11 mouse cellular contexts compared by ENCODE assay signal in the genomic region with DNA sequence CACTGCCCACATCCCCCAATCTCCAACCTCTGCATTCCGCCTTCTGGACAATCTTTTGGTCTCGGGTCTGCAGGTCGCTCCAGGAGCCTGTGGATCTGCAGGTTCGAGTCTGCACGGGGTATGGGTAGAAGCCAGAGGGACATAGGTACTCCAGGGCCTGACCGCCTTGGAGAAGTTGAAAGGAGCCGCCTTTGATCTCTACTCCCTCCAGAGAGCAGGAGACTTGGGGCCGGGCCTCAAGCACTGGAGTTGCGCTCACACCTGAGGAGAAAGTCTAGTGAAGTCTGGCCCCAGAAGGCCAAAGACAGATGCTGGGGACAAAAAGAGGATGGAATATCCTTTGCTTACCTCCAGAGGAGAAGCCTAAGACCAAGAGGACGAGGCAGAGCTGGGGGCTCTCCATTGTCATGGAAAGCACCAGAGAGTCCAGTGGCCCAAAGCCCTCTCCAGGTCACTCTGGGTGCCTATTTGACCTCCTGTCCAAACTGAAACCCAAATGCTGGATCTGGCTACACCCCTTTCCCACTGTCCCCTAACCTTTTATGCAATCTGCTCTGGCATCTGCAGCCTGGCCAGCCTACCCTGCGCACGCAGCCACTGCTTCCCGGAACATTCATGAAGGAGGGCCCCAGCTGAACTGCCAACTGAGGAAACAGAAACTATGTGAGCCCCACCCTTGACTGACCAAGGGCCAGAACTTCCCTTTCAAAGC. TPM values are rescaled to one million over a fixed set of nuclear protein-coding genes. Genes with fewer than 3 reads are reported as not detected.
DNase-seq lines count a peak whose midpoint lies in the region; ATAC-seq and TF ChIP-seq lines count a peak whose summit lies in the region.
"Had no signal": no experiment of that assay in that cellular context is flagged by ENCODE, and none has a peak within 500 bp of the region (broad histone marks: within the 10 kb centered on the region; RNA-seq: fewer than 3 reads in every experiment).

No protein-coding gene starts in this region.

- no peaks in the 10 kb centered on the region for H3K9me3 ChIP-seq in midbrain, embryonic 11.5 days (ENCODE audit: control insufficient read depth, low read length)
- H3K9me3 ChIP-seq in midbrain, embryonic 10.5 days (replicated peaks) = no peaks in the 10 kb centered on the region
- H3K9me3 ChIP-seq in liver, embryonic 11.5 days (ENCODE audit: control insufficient read depth, low read length) = no peaks in the 10 kb centered on the region
- no peaks in the 10 kb centered on the region for H3K9me3 ChIP-seq in stomach, embryonic 16.5 days (replicated peaks; ENCODE audit: control insufficient read depth, low read length)
- H3K9me3 ChIP-seq in midbrain, postnatal 0 days (ENCODE audit: low read length) = no peaks in the 10 kb centered on the region
- H3K9me3 ChIP-seq: hindbrain, embryonic 12.5 days had no signal

- no peak overlapping the region for H3K27ac ChIP-seq in midbrain, embryonic 11.5 days (ENCODE audit: low read depth, low read length)
- no peak overlapping the region for H3K27ac ChIP-seq in midbrain, embryonic 10.5 days (replicated peaks)
- 0 out of 2 replicates have a peak overlapping the region, but pooled peaks have one; percentile 47 for H3K27ac ChIP-seq in liver, embryonic 11.5 days (ENCODE audit: low read depth, low read length)
- peak overlapping the region; percentile 43; the same call in 1 of the 2 replicates for H3K27ac ChIP-seq in stomach, embryonic 16.5 days (ENCODE audit: low read length)
- H3K27ac ChIP-seq in midbrain, postnatal 0 days (ENCODE audit: low read depth, low read length) = no peak overlapping the region
- H3K27ac ChIP-seq: heart, adult 2 months; hindbrain, embryonic 12.5 days had no signal

- no peaks in the 10 kb centered on the region for H3K36me3 ChIP-seq in midbrain, embryonic 11.5 days (ENCODE audit: control insufficient read depth, insufficient read depth, low read length)
- H3K36me3 ChIP-seq in midbrain, embryonic 10.5 days = peaks cover 13% of the 10 kb centered on the region
- peaks cover 3% of the 10 kb centered on the region for H3K36me3 ChIP-seq in liver, embryonic 11.5 days (ENCODE audit: control insufficient read depth, insufficient read depth, low read length)
- H3K36me3 ChIP-seq in stomach, embryonic 16.5 days (ENCODE audit: control insufficient read depth, insufficient read depth, low read length) = peaks cover 4% of the 10 kb centered on the region; the same call in 1 of the 2 replicates
- no peaks in the 10 kb centered on the region for H3K36me3 ChIP-seq in midbrain, postnatal 0 days (ENCODE audit: insufficient read depth, low read length)

- no peaks in the 10 kb centered on the region for H3K27me3 ChIP-seq in midbrain, embryonic 11.5 days (ENCODE audit: control insufficient read depth, insufficient read depth, low read length)
- no peaks in the 10 kb centered on the region for H3K27me3 ChIP-seq in midbrain, embryonic 10.5 days (ENCODE audit: low read depth, poor library complexity, severe bottlenecking)
- H3K27me3 ChIP-seq in liver, embryonic 11.5 days (replicated peaks; ENCODE audit: control insufficient read depth, insufficient read depth, low read length) = no peaks in the 10 kb centered on the region
- no peaks in the 10 kb centered on the region for H3K27me3 ChIP-seq in stomach, embryonic 16.5 days (ENCODE audit: control insufficient read depth, insufficient read depth, low read length)
- no peaks in the 10 kb centered on the region for H3K27me3 ChIP-seq in midbrain, postnatal 0 days (ENCODE audit: insufficient read depth, low read length)
- H3K27me3 ChIP-seq: hindbrain, embryonic 12.5 days had no signal

- H3K4me1 ChIP-seq in midbrain, embryonic 11.5 days (ENCODE audit: control insufficient read depth, insufficient read depth, low read length) = no peaks in the 10 kb centered on the region
- peaks cover 5% of the 10 kb centered on the region for H3K4me1 ChIP-seq in midbrain, embryonic 10.5 days
- no peaks in the 10 kb centered on the region for H3K4me1 ChIP-seq in liver, embryonic 11.5 days (replicated peaks; ENCODE audit: control insufficient read depth, insufficient read depth, low read length)
- 0 out of 2 replicates have a peak, but pooled peaks cover 7% of the 10 kb centered on the region for H3K4me1 ChIP-seq in stomach, embryonic 16.5 days (ENCODE audit: control insufficient read depth, insufficient read depth, low read length)
- no peaks in the 10 kb centered on the region for H3K4me1 ChIP-seq in midbrain, postnatal 0 days (ENCODE audit: insufficient read depth, low read length)
- H3K4me1 ChIP-seq: hindbrain, embryonic 12.5 days had no signal

- TF ChIP-seq CTCF in midbrain, postnatal 0 days (IDR thresholded peaks at IDR 0.05) = no peak

- no peak overlapping the region for H3K4me3 ChIP-seq in midbrain, embryonic 11.5 days (ENCODE audit: low read depth, low read length)
- no peak overlapping the region for H3K4me3 ChIP-seq in midbrain, embryonic 10.5 days
- H3K4me3 ChIP-seq in liver, embryonic 11.5 days (ENCODE audit: low read depth, low read length) = peak overlapping the region; percentile 25
- H3K4me3 ChIP-seq in stomach, embryonic 16.5 days (replicated peaks; ENCODE audit: low read length) = no peak overlapping the region
- no peak overlapping the region for H3K4me3 ChIP-seq in midbrain, postnatal 0 days (ENCODE audit: low read depth, low read length)
- H3K4me3 ChIP-seq: heart, adult 2 months; hindbrain, embryonic 12.5 days had no signal

- no peak overlapping the region for H3K4me2 ChIP-seq in midbrain, embryonic 11.5 days
- peak overlapping the region; percentile 48 for H3K4me2 ChIP-seq in liver, embryonic 11.5 days
- peak overlapping the region; percentile 22 for H3K4me2 ChIP-seq in stomach, embryonic 16.5 days (ENCODE audit: low read depth, low read length)
- no peak overlapping the region for H3K4me2 ChIP-seq in midbrain, postnatal 0 days (ENCODE audit: low read depth, low read length, poor library complexity, severe bottlenecking)
- H3K4me2 ChIP-seq: hindbrain, embryonic 12.5 days had no signal

- peak; percentile 77 for DNase-seq in midbrain, embryonic 11.5 days (ENCODE audit: low spot score, missing footprints)
- DNase-seq in midbrain, embryonic 10.5 days (ENCODE audit: low spot score) = no peak
- peak; percentile 88 for DNase-seq in kidney, adult 9 months
- DNase-seq in liver, embryonic 11.5 days (ENCODE audit: low spot score) = no peak
- DNase-seq in cerebellum, postnatal 25 days = no peak
- no peak for DNase-seq in midbrain, postnatal 0 days (ENCODE audit: low spot score)

- no peak for ATAC-seq in midbrain, embryonic 11.5 days (ENCODE audit: low FRiP score)
- peak; percentile 53 for ATAC-seq in liver, embryonic 11.5 days (replicated peaks; ENCODE audit: low FRiP score)
- peak; percentile 51; the same call in 1 of the 2 replicates for ATAC-seq in stomach, embryonic 16.5 days (ENCODE audit: insufficient read depth, low FRiP score)
- no peak for ATAC-seq in midbrain, postnatal 0 days (ENCODE audit: low FRiP score)
- ATAC-seq: forebrain, embryonic 14.5 days had no signal

- WGBS in midbrain, embryonic 11.5 days = 74% methylated on average over 13 of the region's 13 CpGs
- WGBS in midbrain, embryonic 10.5 days = 72% methylated on average over 13 of the region's 13 CpGs
- WGBS in liver, embryonic 11.5 days = 62% methylated on average over 13 of the region's 13 CpGs
- WGBS in stomach, embryonic 16.5 days = 57% methylated on average over 13 of the region's 13 CpGs
- WGBS in midbrain, postnatal 0 days = 74% methylated on average over 13 of the region's 13 CpGs

- H3K9ac ChIP-seq in midbrain, embryonic 11.5 days (ENCODE audit: low read length) = no peak overlapping the region
- 0 out of 2 replicates have a peak overlapping the region, but pooled peaks have one; percentile 4 for H3K9ac ChIP-seq in liver, embryonic 11.5 days (ENCODE audit: low read depth, low read length)
- peak overlapping the region; percentile 38; the same call in 1 of the 2 replicates for H3K9ac ChIP-seq in stomach, embryonic 16.5 days (ENCODE audit: low read length)
- H3K9ac ChIP-seq in midbrain, postnatal 0 days (replicated peaks; ENCODE audit: low read length, poor library complexity, severe bottlenecking) = no peak overlapping the region

RNA-seq across cellular contexts. Expression of a gene that starts 0.5 kb away (rescaled TPM):
- 1.6 and 1.9 TPM in 2 replicates for polyA plus RNA-seq in midbrain, embryonic 11.5 days (2014; fragmentation: Nextera tagmentation; extraction: Ambion mirVana)
- polyA plus RNA-seq in midbrain, embryonic 10.5 days (2016; fragmentation: Nextera tagmentation; extraction: Ambion mirVana) = 1.8 and 2.8 TPM in 2 replicates
- 67.6 and 74.9 TPM in 2 replicates for polyA plus RNA-seq in liver, embryonic 11.5 days (2014; fragmentation: Nextera tagmentation; extraction: Ambion mirVana)
- polyA plus RNA-seq in stomach, embryonic 16.5 days (2015; fragmentation: Nextera tagmentation; extraction: Ambion mirVana) = 27.8 and 28.9 TPM in 2 replicates
- total RNA-seq in midbrain, postnatal 0 days (2014; rRNA removed) = 0.09 TPM in 1 of 2 replicates, not detected in the other
- polyA plus RNA-seq in midbrain, postnatal 0 days (2015; fragmentation: Nextera tagmentation; extraction: Ambion mirVana) = 1.0 and 1.9 TPM in 2 replicates

RNA-seq across cellular contexts. Expression of a gene that starts 11.7 kb away (rescaled TPM):
- polyA plus RNA-seq in midbrain, embryonic 11.5 days (2014; fragmentation: Nextera tagmentation; extraction: Ambion mirVana) = 117 and 125 TPM in 2 replicates
- 137 and 139 TPM in 2 replicates for polyA plus RNA-seq in midbrain, embryonic 10.5 days (2016; fragmentation: Nextera tagmentation; extraction: Ambion mirVana)
- 108 and 114 TPM in 2 replicates for polyA plus RNA-seq in liver, embryonic 11.5 days (2014; fragmentation: Nextera tagmentation; extraction: Ambion mirVana)
- polyA plus RNA-seq in stomach, embryonic 16.5 days (2015; fragmentation: Nextera tagmentation; extraction: Ambion mirVana) = 89.5 and 96.4 TPM in 2 replicates
- total RNA-seq in midbrain, postnatal 0 days (2014; rRNA removed) = 33.1 and 35.1 TPM in 2 replicates
- polyA plus RNA-seq in midbrain, postnatal 0 days (2015; fragmentation: Nextera tagmentation; extraction: Ambion mirVana) = 57.7 and 60.2 TPM in 2 replicates

RNA-seq across cellular contexts. Expression of a gene that starts 11.8 kb away (rescaled TPM):
- 30.7 and 36.2 TPM in 2 replicates for polyA plus RNA-seq in midbrain, embryonic 11.5 days (2014; fragmentation: Nextera tagmentation; extraction: Ambion mirVana)
- polyA plus RNA-seq in midbrain, embryonic 10.5 days (2016; fragmentation: Nextera tagmentation; extraction: Ambion mirVana) = 57.8 and 62.4 TPM in 2 replicates
- polyA plus RNA-seq in liver, embryonic 11.5 days (2014; fragmentation: Nextera tagmentation; extraction: Ambion mirVana) = 43.7 and 44.8 TPM in 2 replicates
- polyA plus RNA-seq in stomach, embryonic 16.5 days (2015; fragmentation: Nextera tagmentation; extraction: Ambion mirVana) = 45.0 and 48.1 TPM in 2 replicates
- total RNA-seq in midbrain, postnatal 0 days (2014; rRNA removed) = 81.5 and 98.8 TPM in 2 replicates
- 45.1 and 50.2 TPM in 2 replicates for polyA plus RNA-seq in midbrain, postnatal 0 days (2015; fragmentation: Nextera tagmentation; extraction: Ambion mirVana)

RNA-seq across cellular contexts. Expression of a gene that starts 17.4 kb away (rescaled TPM):
- polyA plus RNA-seq in midbrain, embryonic 11.5 days (2014; fragmentation: Nextera tagmentation; extraction: Ambion mirVana) = 2.5 and 2.9 TPM in 2 replicates
- 5.8 and 6.1 TPM in 2 replicates for polyA plus RNA-seq in midbrain, embryonic 10.5 days (2016; fragmentation: Nextera tagmentation; extraction: Ambion mirVana)
- 0.45 and 0.86 TPM in 2 replicates for polyA plus RNA-seq in liver, embryonic 11.5 days (2014; fragmentation: Nextera tagmentation; extraction: Ambion mirVana)
- polyA plus RNA-seq in stomach, embryonic 16.5 days (2015; fragmentation: Nextera tagmentation; extraction: Ambion mirVana) = 1.0 and 1.1 TPM in 2 replicates
- 36.9 and 39.1 TPM in 2 replicates for total RNA-seq in midbrain, postnatal 0 days (2014; rRNA removed)
- polyA plus RNA-seq in midbrain, postnatal 0 days (2015; fragmentation: Nextera tagmentation; extraction: Ambion mirVana) = 7.0 and 8.1 TPM in 2 replicates

RNA-seq across cellular contexts. Expression of a gene that starts 20.0 kb away (rescaled TPM):
- 0.05 and 0.15 TPM in 2 replicates for polyA plus RNA-seq in midbrain, embryonic 11.5 days (2014; fragmentation: Nextera tagmentation; extraction: Ambion mirVana)
- 0.07 TPM in 1 of 2 replicates, not detected in the other for polyA plus RNA-seq in midbrain, embryonic 10.5 days (2016; fragmentation: Nextera tagmentation; extraction: Ambion mirVana)
- 0.09 TPM in 1 of 2 replicates, not detected in the other for polyA plus RNA-seq in liver, embryonic 11.5 days (2014; fragmentation: Nextera tagmentation; extraction: Ambion mirVana)
- 0.49 TPM in 1 of 2 replicates, not detected in the other for polyA plus RNA-seq in stomach, embryonic 16.5 days (2015; fragmentation: Nextera tagmentation; extraction: Ambion mirVana)
- total RNA-seq in midbrain, postnatal 0 days (2014; rRNA removed) = not detected in 2 replicates
- 0.10 and 0.25 TPM in 2 replicates for polyA plus RNA-seq in midbrain, postnatal 0 days (2015; fragmentation: Nextera tagmentation; extraction: Ambion mirVana)
- total RNA-seq: heart, adult 2 months; left cerebral cortex, adult 18-20 months had no signal
- polyA plus RNA-seq: forebrain, embryonic 14.5 days; heart, adult 2 months had no signal

Comparison
In these comparisons a context has a peak if more than half of its experiments do, and no peak if none do; other contexts are left out.
1. DNase-seq: peak in midbrain, embryonic 11.5 days (single experiment) and kidney, adult 9 months (single experiment); none in midbrain, embryonic 10.5 days (single experiment), liver, embryonic 11.5 days (single experiment), cerebellum, postnatal 25 days (0 of 2) and midbrain, postnatal 0 days (single experiment).
2. ATAC-seq: peak in liver, embryonic 11.5 days (single experiment) and stomach, embryonic 16.5 days (single experiment); none in midbrain, embryonic 11.5 days (single experiment) and midbrain, postnatal 0 days (single experiment).
3. H3K27ac ChIP-seq: peak in liver, embryonic 11.5 days (single experiment) and stomach, embryonic 16.5 days (single experiment); none in midbrain, embryonic 11.5 days (single experiment), midbrain, embryonic 10.5 days (single experiment) and midbrain, postnatal 0 days (single experiment).
4. H3K4me2 ChIP-seq: peak in liver, embryonic 11.5 days (single experiment) and stomach, embryonic 16.5 days (single experiment); none in midbrain, embryonic 11.5 days (single experiment) and midbrain, postnatal 0 days (single experiment).
5. H3K9ac ChIP-seq: peak in liver, embryonic 11.5 days (single experiment) and stomach, embryonic 16.5 days (single experiment); none in midbrain, embryonic 11.5 days (single experiment) and midbrain, postnatal 0 days (single experiment).